Mouse (Mus musculus) MEL (cell line): ENCODE data around the gene Gm20388. TPM values are rescaled to one million over a fixed set of nuclear protein-coding genes. Genes with fewer than 3 reads are reported as not detected.

Experiments used
- DNase-seq: peaks from one replicate; pipeline ENCODE4 v3.0.0; 2011; ENCODE audit warnings: low read depth, low spot score
- H3K27ac ChIP-seq: 2 replicates; pipeline ENCODE4 v1.5.1; 2012; ENCODE audit warnings: low read depth, mild to moderate bottlenecking, control low read depth, low read length, moderate library complexity; ENCODE audit not compliant: control insufficient read depth
- H3K27me3 ChIP-seq, 2 experiments: fragments of 150-350 bp in 1 of 2; sonication (generic) in 1 of 2; 2 replicates each; pipeline ENCODE4 v1.6.1; 2012; ENCODE audit warnings: low read length in 2 of 2, mild to moderate bottlenecking in 2 of 2, improper control_type of control experiment in 1 of 2, moderate library complexity in 1 of 2; ENCODE audit not compliant: insufficient read depth in 2 of 2, control insufficient read depth in 1 of 2
- H3K36me3 ChIP-seq, 2 experiments: 2 replicates each; pipeline ENCODE4 v1.6.1; 2012 to 2014; ENCODE audit warnings: low read length in 2 of 2, improper control_type of control experiment in 1 of 2, inconsistent platforms in 1 of 2, mild to moderate bottlenecking in 1 of 2; ENCODE audit not compliant: insufficient read depth in 2 of 2, control insufficient read depth in 1 of 2
- H3K4me1 ChIP-seq, 2 experiments: fragments of 150-350 bp in 1 of 2; sonication (generic) in 1 of 2; 2 replicates each; pipeline ENCODE4 v1.6.1; 2012; ENCODE audit warnings: low read length in 2 of 2, improper control_type of control experiment in 1 of 2, mild to moderate bottlenecking in 1 of 2; ENCODE audit not compliant: insufficient read depth in 2 of 2, control insufficient read depth in 1 of 2
- H3K4me3 ChIP-seq, 2 experiments: fragments of 150-350 bp in 1 of 2; sonication (generic) in 1 of 2; 2 replicates each; pipeline ENCODE4 v1.5.1; 2012; ENCODE audit warnings: low read depth in 2 of 2, low read length in 2 of 2, mild to moderate bottlenecking in 2 of 2, moderate library complexity in 2 of 2, control low read depth in 1 of 2, improper control_type of control experiment in 1 of 2; ENCODE audit not compliant: control insufficient read depth in 1 of 2, insufficient read depth in 1 of 2
- H3K79me2 ChIP-seq: 2 replicates; pipeline ENCODE4 v1.6.1; 2012; ENCODE audit warnings: mild to moderate bottlenecking, low read length, moderate library complexity; ENCODE audit not compliant: control insufficient read depth, poor library complexity, insufficient read depth
- H3K9ac ChIP-seq: 2 replicates; pipeline ENCODE4 v1.6.1; 2012; ENCODE audit warnings: low read depth, mild to moderate bottlenecking, control low read depth, low read length, moderate library complexity; ENCODE audit not compliant: control insufficient read depth, poor library complexity, severe bottlenecking
- H3K9me3 ChIP-seq: fragments of 150-350 bp; sonication (generic); replicated peaks from 2 replicates; pipeline ENCODE4 v1.6.1; 2012; ENCODE audit warnings: mild to moderate bottlenecking, low read length, improper control_type of control experiment, moderate library complexity; ENCODE audit not compliant: insufficient read depth
- CHD1 ChIP-seq: IDR thresholded peaks from 2 replicates; pipeline ENCODE4 v1.6.1; 2012; ENCODE audit warnings: low read depth, mild to moderate bottlenecking, inconsistent platforms, low read length, improper control_type of control experiment
- CHD2 ChIP-seq: IDR thresholded peaks from 2 replicates; pipeline ENCODE4 v1.6.1; 2011; ENCODE audit warnings: low read length, improper control_type of control experiment
- CTCF ChIP-seq, 3 experiments: IDR thresholded peaks in 2 of 3; conservative IDR thresholded peaks in 1 of 3; 2 replicates each; pipeline ENCODE4 v1.5.1; 2011 to 2012; ENCODE audit warnings: low read length in 3 of 3, low read depth in 2 of 3, mild to moderate bottlenecking in 2 of 3, improper control_type of control experiment in 1 of 3, inconsistent platforms in 1 of 3, mixed read lengths in 1 of 3, moderate library complexity in 1 of 3; ENCODE audit not compliant: control insufficient read depth in 1 of 3, insufficient read depth in 1 of 3, poor library complexity in 1 of 3, severe bottlenecking in 1 of 3
- E2F4 ChIP-seq: IDR thresholded peaks from 2 replicates; pipeline ENCODE4 v1.6.1; 2011; ENCODE audit warnings: low read depth, low read length, improper control_type of control experiment, borderline replicate concordance
- ELF1 ChIP-seq: IDR thresholded peaks from 2 replicates; pipeline ENCODE4 v1.6.1; 2014; ENCODE audit warnings: low read depth, mild to moderate bottlenecking, inconsistent platforms, low read length, improper control_type of control experiment, moderate library complexity
- EP300 ChIP-seq, 2 experiments: IDR thresholded peaks; 2 replicates each; pipeline ENCODE4 v1.6.1; 2011; ENCODE audit warnings: improper control_type of control experiment in 2 of 2, low read length in 2 of 2, low read depth in 1 of 2, mild to moderate bottlenecking in 1 of 2
- ETS1 ChIP-seq: IDR thresholded peaks from 2 replicates; pipeline ENCODE4 v1.6.1; 2012; ENCODE audit warnings: low read depth, mild to moderate bottlenecking, inconsistent platforms, low read length, improper control_type of control experiment, moderate library complexity
- GATA1 ChIP-seq: IDR thresholded peaks from 2 replicates; pipeline ENCODE4 v1.6.1; 2011; ENCODE audit warnings: low read depth, low read length, improper control_type of control experiment
- HCFC1 ChIP-seq: IDR thresholded peaks from 2 replicates; pipeline ENCODE4 v1.6.1; 2012; ENCODE audit warnings: low read depth, mild to moderate bottlenecking, inconsistent platforms, low read length, improper control_type of control experiment, moderate library complexity
- JUND ChIP-seq: IDR thresholded peaks from 2 replicates; pipeline ENCODE4 v1.6.1; 2011; ENCODE audit warnings: low read depth, mild to moderate bottlenecking, improper control_type of control experiment, low read length
- MAFK ChIP-seq: IDR thresholded peaks from 2 replicates; pipeline ENCODE4 v1.6.1; 2011; ENCODE audit warnings: low read depth, mild to moderate bottlenecking, low read length, improper control_type of control experiment, borderline replicate concordance
- MAZ ChIP-seq: IDR thresholded peaks from 2 replicates; pipeline ENCODE4 v1.6.1; 2012; ENCODE audit warnings: low read depth, mild to moderate bottlenecking, inconsistent platforms, low read length, improper control_type of control experiment
- MEF2A ChIP-seq: IDR thresholded peaks from 2 replicates; pipeline ENCODE4 v1.6.1; 2014; ENCODE audit warnings: low read depth, mild to moderate bottlenecking, inconsistent platforms, low read length, improper control_type of control experiment; ENCODE audit not compliant: poor library complexity, insufficient replicate concordance, severe bottlenecking; ENCODE audit errors: extremely low read depth
- MXI1 ChIP-seq: IDR thresholded peaks from 2 replicates; pipeline ENCODE4 v1.6.1; 2011; ENCODE audit warnings: mild to moderate bottlenecking, low read depth, low read length, improper control_type of control experiment
- MYB ChIP-seq: IDR thresholded peaks from 2 replicates; pipeline ENCODE4 v1.6.1; 2011; ENCODE audit warnings: mild to moderate bottlenecking, low read depth, low read length, improper control_type of control experiment
- NELFE ChIP-seq: IDR thresholded peaks from 2 replicates; pipeline ENCODE4 v1.6.1; 2011; ENCODE audit warnings: low read depth, low read length, improper control_type of control experiment
- NRF1 ChIP-seq: IDR thresholded peaks from 2 replicates; pipeline ENCODE4 v1.6.1; 2014; ENCODE audit warnings: low read depth, mild to moderate bottlenecking, inconsistent platforms, low read length, improper control_type of control experiment, moderate library complexity; ENCODE audit not compliant: poor library complexity, insufficient read depth, severe bottlenecking
- POLR2AphosphoS2 ChIP-seq: IDR thresholded peaks from 2 replicates; pipeline ENCODE4 v1.6.1; 2011; ENCODE audit warnings: low read length, improper control_type of control experiment
- POLR2AphosphoS5 ChIP-seq: IDR thresholded peaks from 2 replicates; pipeline ENCODE4 v1.6.1; 2012; ENCODE audit warnings: low read depth, borderline replicate concordance, mild to moderate bottlenecking, inconsistent platforms, low read length, moderate library complexity, mixed read lengths
- RCOR1 ChIP-seq: IDR thresholded peaks from 2 replicates; pipeline ENCODE4 v1.6.1; 2012; ENCODE audit warnings: low read depth, mild to moderate bottlenecking, inconsistent platforms, low read length, improper control_type of control experiment
- SIN3A ChIP-seq: IDR thresholded peaks from 2 replicates; pipeline ENCODE4 v1.6.1; 2012; ENCODE audit warnings: low read length, improper control_type of control experiment, inconsistent platforms
- SMC3 ChIP-seq: IDR thresholded peaks from 2 replicates; pipeline ENCODE4 v1.6.1; 2011; ENCODE audit warnings: low read depth, low read length, improper control_type of control experiment
- TAL1 ChIP-seq: IDR thresholded peaks from 2 replicates; pipeline ENCODE4 v1.6.1; 2012; ENCODE audit warnings: mild to moderate bottlenecking, inconsistent platforms, low read length, moderate library complexity, mixed read lengths
- TBP ChIP-seq: IDR thresholded peaks from 2 replicates; pipeline ENCODE4 v1.8.0; 2011; ENCODE audit warnings: low read depth, low read length, improper control_type of control experiment
- TCF12 ChIP-seq: IDR thresholded peaks from 2 replicates; pipeline ENCODE4 v1.6.1; 2014; ENCODE audit warnings: low read depth, mild to moderate bottlenecking, inconsistent platforms, low read length, improper control_type of control experiment, moderate library complexity
- UBTF ChIP-seq: IDR thresholded peaks from 2 replicates; pipeline ENCODE4 v1.6.1; 2012; ENCODE audit warnings: low read depth, mild to moderate bottlenecking, inconsistent platforms, low read length, improper control_type of control experiment, moderate library complexity, borderline replicate concordance; ENCODE audit not compliant: insufficient read depth
- USF2 ChIP-seq, 2 experiments: IDR thresholded peaks; 2 replicates each; pipeline ENCODE4 v1.6.1; 2011 to 2012; ENCODE audit warnings: improper control_type of control experiment in 2 of 2, low read length in 2 of 2, borderline replicate concordance in 1 of 2, inconsistent platforms in 1 of 2, low read depth in 1 of 2, mild to moderate bottlenecking in 1 of 2; ENCODE audit not compliant: insufficient read depth in 1 of 2
- ZKSCAN1 ChIP-seq: IDR thresholded peaks from 2 replicates; pipeline ENCODE4 v1.6.1; 2012; ENCODE audit warnings: low read depth, mild to moderate bottlenecking, inconsistent platforms, low read length, improper control_type of control experiment, moderate library complexity
- ZMIZ1 ChIP-seq: IDR thresholded peaks from 2 replicates; pipeline ENCODE4 v1.6.1; 2012; ENCODE audit warnings: low read depth, mild to moderate bottlenecking, inconsistent platforms, low read length, improper control_type of control experiment, moderate library complexity
- ZNF384 ChIP-seq: IDR thresholded peaks from 2 replicates; pipeline ENCODE4 v1.6.1; 2012; ENCODE audit warnings: low read depth, mild to moderate bottlenecking, inconsistent platforms, low read length, improper control_type of control experiment
- polyA plus RNA-seq, 2 experiments: library from polyadenylated mRNA; stranded (reverse) in 1 of 2; unstranded in 1 of 2; fragments of >175 nt in 1 of 2; fragments of >200 nt in 1 of 2; gene quantifications; 2 replicates each; pipeline versions ENCODE4 v1.2.1 to v1.2.4; 2012; ENCODE audit warnings: low replicate concordance in 2 of 2, low read depth in 1 of 2; ENCODE audit not compliant: insufficient read length in 2 of 2, insufficient read depth in 1 of 2, missing spikeins in 1 of 2
- total RNA-seq: library from RNA; depleted of rRNA; stranded (reverse); fragments of 300-350 nt; gene quantifications from 2 replicates; pipeline ENCODE4 v1.2.3, GENCODE M21; 2012

The Gm20388 gene
- total and polyA plus RNA-seq, 3 experiments: 11.1 to 17.8 TPM; not detected in 1

- no peak overlapping the region for H3K4me3 ChIP-seq
- DNase-seq: no peak
- no peaks in the 10 kb centered on the region for H3K27me3 ChIP-seq
- TF ChIP-seq JUND (no peak), MEF2A (no peak), CHD2 (no peak), ZMIZ1 (no peak), ELF1 (no peak), UBTF (no peak), ZKSCAN1 (no peak), POLR2AphosphoS2 (no peak), TAL1 (no peak), SIN3A (no peak), MYB (no peak), USF2 (IDR thresholded peaks at IDR 0.05; ENCODE audit: borderline replicate concordance in 1 of 2, insufficient read depth in 1 of 2, low read depth in 1 of 2, low read length in 2 of 2) (no peak), ETS1 (no peak), CTCF (IDR thresholded peaks at IDR 0.05 in 2 of 3, conservative IDR thresholded peaks at IDR 0.05 in 1 of 3; ENCODE audit: control insufficient read depth in 1 of 3, insufficient read depth in 1 of 3, low read depth in 2 of 3, low read length in 3 of 3, poor library complexity in 1 of 3, severe bottlenecking in 1 of 3) (no peak)
- no peaks in the 10 kb centered on the region for H3K9me3 ChIP-seq
- no peak overlapping the region for H3K27ac ChIP-seq
- H3K79me2 ChIP-seq: peaks cover 72% of the 10 kb centered on the region
- H3K36me3 ChIP-seq: peaks cover 0 to 29% of the 10 kb centered on the region in 2 experiments; a peak in 2 of 4 replicates
- peaks cover 7 to 27% of the 10 kb centered on the region in 2 experiments for H3K4me1 ChIP-seq
- no peak overlapping the region for H3K9ac ChIP-seq
Observed at GRCm38 (mm10) chr8:123851590-123851989, 3940.9 kb downstream of the Gm20388 start.

DNA sequence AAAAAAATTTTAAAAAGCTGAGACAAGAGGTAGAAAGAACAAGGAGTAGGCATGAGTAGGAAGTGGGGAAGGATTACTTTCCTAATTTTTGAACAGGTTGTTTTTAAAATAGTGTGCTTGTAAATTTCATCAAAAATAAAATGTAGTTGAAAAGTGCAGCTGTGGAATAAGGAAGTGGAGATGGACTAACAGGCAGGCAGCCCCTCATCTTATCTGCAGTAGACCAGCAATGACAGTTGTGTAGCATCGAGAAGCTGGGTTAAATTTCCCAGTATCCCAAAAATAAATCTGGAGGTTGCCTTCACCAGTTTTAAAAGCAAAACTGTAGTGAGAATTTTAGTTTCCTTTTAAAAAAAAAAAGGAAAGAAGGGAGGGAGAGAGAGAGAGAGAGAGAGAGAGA lies 3943.6 kb downstream of the Gm20388 start:
- Histone ChIP-seq H3K4me1 (peaks cover 10 to 34% of the 10 kb centered on the region in 2 experiments), H3K9ac (peak overlapping the region; percentile 37), H3K4me3 (peak overlapping the region in 1 of 2 experiments; percentile 55; a peak in 2 of 4 replicates)
- TF ChIP-seq SMC3: peak; percentile 3; the same call in 1 of the 2 replicates
- TF ChIP-seq ZNF384: no peak
- no peak for TF ChIP-seq TBP
- 0 out of 2 replicates have a peak, but pooled peaks have one; percentile 46 for TF ChIP-seq MAZ
- peak; percentile 89 to 91 for TF ChIP-seq EP300 (IDR thresholded peaks at IDR 0.05; ENCODE audit: low read depth in 1 of 2, low read length in 2 of 2)
- TF ChIP-seq RCOR1: no peak; the same call in 1 of the 2 replicates
- TF ChIP-seq TAL1: peak; percentile 71
- no peak for TF ChIP-seq MEF2A
- TF ChIP-seq MYB: peak; percentile 83
- no peak for TF ChIP-seq MXI1
- TF ChIP-seq NRF1: no peak
- no peak for TF ChIP-seq HCFC1
- peak; percentile 84 for TF ChIP-seq TCF12
- TF ChIP-seq ZMIZ1: no peak
- TF ChIP-seq ELF1: peak; percentile 72
- no peak for TF ChIP-seq NELFE
- TF ChIP-seq GATA1: peak; percentile 89
- no peak for TF ChIP-seq CHD1
- TF ChIP-seq SIN3A: peak; percentile 80
- TF ChIP-seq MAFK: no peak
- TF ChIP-seq POLR2AphosphoS5: no peak
- no peak for TF ChIP-seq E2F4
- TF ChIP-seq USF2 (IDR thresholded peaks at IDR 0.05; ENCODE audit: borderline replicate concordance in 1 of 2, insufficient read depth in 1 of 2, low read depth in 1 of 2, low read length in 2 of 2): no peak

More for the DNA sequence above, 3943.6 kb downstream of the Gm20388 start:
- H3K27ac ChIP-seq: peak overlapping the region; percentile 85
- H3K36me3 ChIP-seq: peaks cover 0 to 37% of the 10 kb centered on the region in 2 experiments; a peak in 2 of 4 replicates
- H3K9me3 ChIP-seq: no peaks in the 10 kb centered on the region
- peaks cover 78% of the 10 kb centered on the region for H3K79me2 ChIP-seq
- no peaks in the 10 kb centered on the region for H3K27me3 ChIP-seq
- DNase-seq: peak; percentile 64
